Mouse (Mus musculus): ENCODE data around the gene Bcr.

DNA sequence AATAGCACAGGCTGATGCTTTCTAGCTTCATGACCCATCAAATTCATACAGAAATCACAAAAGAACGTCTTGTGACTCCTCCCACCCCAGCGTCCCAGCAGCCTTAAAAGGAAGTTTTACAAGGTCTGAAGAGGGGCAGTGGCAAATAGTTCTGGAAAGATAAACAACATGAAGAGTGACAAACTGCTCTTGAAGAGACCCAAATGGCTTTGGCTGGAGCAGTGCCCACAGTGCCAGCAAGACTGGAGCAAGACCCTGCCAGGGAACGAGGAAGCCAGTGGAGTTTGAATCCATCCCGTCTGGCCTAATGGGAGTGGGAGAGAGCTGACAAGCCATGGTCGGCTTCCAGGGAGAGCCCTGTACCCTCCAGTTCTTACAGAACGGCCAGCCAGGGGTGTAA, 126.2 kb downstream of the Bcr start:
- TF ChIP-seq POLR2A (IDR thresholded peaks at IDR 0.05; ENCODE audit: control insufficient read depth, extremely low read depth, insufficient read depth, low read length, poor library complexity) (no peak), CTCF (IDR thresholded peaks at IDR 0.05; ENCODE audit: borderline replicate concordance, control insufficient read depth, extremely low read depth, insufficient read depth, low read length, poor library complexity) (no peak)
